Mouse (Mus musculus) limb, embryonic 10.5 days (tissue): ENCODE results near the gene Prkca. TPM values are rescaled to one million over a fixed set of nuclear protein-coding genes. Genes with fewer than 3 reads are reported as not detected.

Experiments used
- DNase-seq: peaks from one replicate; pipeline ENCODE4 v3.0.0-alpha.2; 2017; ENCODE audit warnings: low spot score
- H3K27ac ChIP-seq: fragments of 300-500 bp; sonication (generic); 2 replicates; pipeline ENCODE4 v1.5.1; 2016; ENCODE audit warnings: mild to moderate bottlenecking
- H3K27me3 ChIP-seq: fragments of 300-500 bp; sonication (generic); 2 replicates; pipeline ENCODE4 v1.6.1; 2016; ENCODE audit warnings: low read depth, mild to moderate bottlenecking; ENCODE audit not compliant: poor library complexity, severe bottlenecking
- H3K36me3 ChIP-seq: fragments of 300-500 bp; sonication (generic); 2 replicates; pipeline ENCODE4 v1.6.1; 2016; ENCODE audit warnings: mild to moderate bottlenecking, moderate library complexity
- H3K4me1 ChIP-seq: fragments of 300-500 bp; sonication (generic); 2 replicates; pipeline ENCODE4 v1.6.1; 2016
- H3K4me3 ChIP-seq: fragments of 300-500 bp; sonication (generic); 2 replicates; pipeline ENCODE4 v1.5.1; 2016; ENCODE audit warnings: mild to moderate bottlenecking, moderate library complexity
- H3K9me3 ChIP-seq: fragments of 300-500 bp; sonication (generic); replicated peaks from 2 replicates; pipeline ENCODE4 v1.6.1; 2016; ENCODE audit warnings: mild to moderate bottlenecking
- WGBS: fragments of 180-500 bp; shearing (Covaris S2); methylation state at CpG from one replicate; pipeline ENCODE4 v1.1.7; 2016; 5-methylcytosine and 5-hydroxymethylcytosine counted together
- polyA plus RNA-seq: library from polyadenylated mRNA; unstranded; fragments of >200 nt; fragmentation: Nextera tagmentation; extraction: Ambion mirVana; gene quantifications from 2 replicates; pipeline ENCODE4 v1.2.1, GENCODE M21; 2016

Prkca gene
- polyA plus RNA-seq, 1 experiment from 2014 or later = 3.7 TPM

GRCm38 (mm10) chr11:108263868-108264267, 79.9 kb downstream of the Prkca start:
- H3K27ac ChIP-seq = no peak overlapping the region
- 68% methylated on average over 1 of the region's 1 CpGs for WGBS
- peaks cover 43% of the 10 kb centered on the region for H3K4me1 ChIP-seq
- no peaks in the 10 kb centered on the region for H3K27me3 ChIP-seq
- no peak for DNase-seq
- H3K9me3 ChIP-seq = no peaks in the 10 kb centered on the region
- H3K4me3 ChIP-seq = no peak overlapping the region
- H3K36me3 ChIP-seq = no peaks in the 10 kb centered on the region

- no peak for DNase-seq
- Histone ChIP-seq H3K9me3 (no peaks in the 10 kb centered on the region), H3K4me1 (peaks cover 38% of the 10 kb centered on the region), H3K27me3 (no peaks in the 10 kb centered on the region), H3K27ac (no peak overlapping the region), H3K36me3 (no peaks in the 10 kb centered on the region), H3K4me3 (no peak overlapping the region)
- WGBS = 68% methylated on average over 3 of the region's 3 CpGs
Observed at GRCm38 (mm10) chr11:108263406-108263805, 80.3 kb downstream of the Prkca start.

GRCm38 (mm10) chr11:108261751-108262160, 82.0 kb downstream of the Prkca start:
- Histone ChIP-seq H3K27me3 (no peaks in the 10 kb centered on the region), H3K36me3 (no peaks in the 10 kb centered on the region), H3K4me3 (no peak overlapping the region), H3K9me3 (no peaks in the 10 kb centered on the region), H3K27ac (no peak overlapping the region), H3K4me1 (peaks cover 22% of the 10 kb centered on the region)
- no peak for DNase-seq
- WGBS = 67% methylated on average over 7 of the region's 7 CpGs

GRCm38 (mm10) chr11:108260775-108261517, 82.8 kb downstream of the Prkca start:
- 87% methylated on average over 6 of the region's 6 CpGs for WGBS
- H3K27me3 ChIP-seq = no peaks in the 10 kb centered on the region

GRCm38 (mm10) chr11:108259391-108259790, 84.3 kb downstream of the Prkca start:
- H3K36me3 ChIP-seq = no peaks in the 10 kb centered on the region
- no peaks in the 10 kb centered on the region for H3K9me3 ChIP-seq
- WGBS = 88% methylated on average over 4 of the region's 4 CpGs
- H3K27ac ChIP-seq = no peak overlapping the region
- H3K4me1 ChIP-seq = peaks cover 22% of the 10 kb centered on the region
- no peak overlapping the region for H3K4me3 ChIP-seq
- no peaks in the 10 kb centered on the region for H3K27me3 ChIP-seq
- DNase-seq = no peak

More at GRCm38 (mm10) chr11:108260775-108261517, 82.8 kb downstream of the Prkca start:
- H3K4me3 ChIP-seq = no peak overlapping the region
- no peak for DNase-seq
- H3K4me1 ChIP-seq = peaks cover 22% of the 10 kb centered on the region
- H3K36me3 ChIP-seq = no peaks in the 10 kb centered on the region
- H3K27ac ChIP-seq = no peak overlapping the region
- no peaks in the 10 kb centered on the region for H3K9me3 ChIP-seq

- DNase-seq = no peak
- Histone ChIP-seq H3K27me3 (no peaks in the 10 kb centered on the region), H3K9me3 (no peaks in the 10 kb centered on the region), H3K4me3 (no peak overlapping the region), H3K4me1 (peaks cover 22% of the 10 kb centered on the region), H3K27ac (no peak overlapping the region), H3K36me3 (no peaks in the 10 kb centered on the region)
- 87% methylated on average over 5 of the region's 5 CpGs for WGBS
Observed at GRCm38 (mm10) chr11:108258811-108259266, 84.9 kb downstream of the Prkca start.

- Histone ChIP-seq H3K27ac (no peak overlapping the region), H3K4me1 (peaks cover 19% of the 10 kb centered on the region), H3K36me3 (no peaks in the 10 kb centered on the region), H3K27me3 (no peaks in the 10 kb centered on the region), H3K9me3 (no peaks in the 10 kb centered on the region), H3K4me3 (no peak overlapping the region)
- no peak for DNase-seq
- 87% methylated on average over 8 of the region's 8 CpGs for WGBS
Observed at GRCm38 (mm10) chr11:108257921-108258320, 85.8 kb downstream of the Prkca start.

- Histone ChIP-seq H3K9me3 (no peaks in the 10 kb centered on the region), H3K27me3 (no peaks in the 10 kb centered on the region), H3K36me3 (no peaks in the 10 kb centered on the region), H3K4me3 (no peak overlapping the region), H3K27ac (no peak overlapping the region), H3K4me1 (peaks cover 13% of the 10 kb centered on the region)
- 88% methylated on average over 5 of the region's 5 CpGs for WGBS
- DNase-seq = no peak
Observed at GRCm38 (mm10) chr11:108254681-108255080, 89.0 kb downstream of the Prkca start.

GRCm38 (mm10) chr11:108251924-108252775, 91.6 kb downstream of the Prkca start:
- peaks cover 13% of the 10 kb centered on the region for H3K4me1 ChIP-seq
- no peaks in the 10 kb centered on the region for H3K27me3 ChIP-seq
- H3K9me3 ChIP-seq = no peaks in the 10 kb centered on the region
- no peak overlapping the region for H3K4me3 ChIP-seq
- no peak overlapping the region for H3K27ac ChIP-seq
- H3K36me3 ChIP-seq = no peaks in the 10 kb centered on the region
- no peak for DNase-seq
- 90% methylated on average over 7 of the region's 7 CpGs for WGBS

- Histone ChIP-seq H3K27me3 (no peaks in the 10 kb centered on the region), H3K9me3 (no peaks in the 10 kb centered on the region), H3K27ac (no peak overlapping the region), H3K4me3 (no peak overlapping the region), H3K36me3 (no peaks in the 10 kb centered on the region), H3K4me1 (peaks cover 13% of the 10 kb centered on the region)
- WGBS = 71% methylated on average over 13 of the region's 13 CpGs
- DNase-seq = no peak
Observed at GRCm38 (mm10) chr11:108250829-108251637, 92.7 kb downstream of the Prkca start.

- WGBS = 77% methylated on average over 1 of the region's 1 CpGs
Observed at GRCm38 (mm10) chr11:108250146-108250635, 93.5 kb downstream of the Prkca start.

GRCm38 (mm10) chr11:108249487-108249886, 94.2 kb downstream of the Prkca start:
- no peaks in the 10 kb centered on the region for H3K36me3 ChIP-seq
- H3K4me1 ChIP-seq = peaks cover 13% of the 10 kb centered on the region
- no peak overlapping the region for H3K4me3 ChIP-seq
- WGBS = 65% methylated on average over 5 of the region's 5 CpGs
- no peaks in the 10 kb centered on the region for H3K27me3 ChIP-seq
- no peak for DNase-seq
- no peaks in the 10 kb centered on the region for H3K9me3 ChIP-seq
- no peak overlapping the region for H3K27ac ChIP-seq

More at GRCm38 (mm10) chr11:108250146-108250635, 93.5 kb downstream of the Prkca start:
- Histone ChIP-seq H3K9me3 (no peaks in the 10 kb centered on the region), H3K4me1 (peaks cover 13% of the 10 kb centered on the region), H3K36me3 (no peaks in the 10 kb centered on the region), H3K4me3 (no peak overlapping the region), H3K27me3 (no peaks in the 10 kb centered on the region), H3K27ac (no peak overlapping the region)
- DNase-seq = no peak
